Mouse (Mus musculus) cerebellum, adult 2 months (tissue): Measurements from ENCODE around the gene Mmd. TPM values are rescaled to one million over a fixed set of nuclear protein-coding genes. Genes with fewer than 3 reads are reported as not detected.

ENCODE experiments used
- DNase-seq, 2 experiments: peaks; one replicate each; pipeline ENCODE4 v3.0.0; 2021
- H3K27ac ChIP-seq: fragments of 200-500 bp; 2 replicates; pipeline ENCODE4 v1.5.1; 2012; ENCODE audit warnings: low read length, control low read depth, inconsistent platforms; ENCODE audit not compliant: insufficient read depth
- H3K27me3 ChIP-seq: fragments of 200-500 bp; 2 replicates; pipeline ENCODE4 v1.6.1; 2012; ENCODE audit warnings: inconsistent platforms, mild to moderate bottlenecking, low read length, moderate library complexity; ENCODE audit not compliant: control insufficient read depth, insufficient read depth
- H3K4me1 ChIP-seq: fragments of 200-500 bp; 2 replicates; pipeline ENCODE4 v1.6.1; 2011; ENCODE audit warnings: low read length; ENCODE audit not compliant: control insufficient read depth, insufficient read depth
- H3K4me3 ChIP-seq: fragments of 200-500 bp; replicated peaks from 2 replicates; pipeline ENCODE3; 2011; ENCODE audit warnings: mild to moderate bottlenecking, low read depth, low read length, control low read depth; ENCODE audit not compliant: insufficient read depth
- CTCF ChIP-seq: fragments of 200-500 bp; IDR thresholded peaks from 2 replicates; pipeline ENCODE4 v1.5.1; 2011; ENCODE audit warnings: low read depth, mild to moderate bottlenecking, control low read depth, low read length, moderate library complexity, borderline replicate concordance; ENCODE audit not compliant: insufficient read depth
- POLR2A ChIP-seq: fragments of 200-500 bp; IDR thresholded peaks from 2 replicates; pipeline ENCODE4 v1.6.1; 2011; ENCODE audit warnings: low read length, control low read depth, borderline replicate concordance; ENCODE audit not compliant: insufficient read depth
- WGBS: fragments of 180-500 bp; shearing (Covaris S2); methylation state at CpG from one replicate; pipeline ENCODE4 v1.1.7; 2018; 5-methylcytosine and 5-hydroxymethylcytosine counted together
- polyA plus RNA-seq: library from polyadenylated mRNA; depleted of rRNA; stranded (reverse); fragments of >200 nt; gene quantifications from 2 replicates; pipeline ENCODE4 v1.2.3, GENCODE M21; 2012

Gene Mmd
- polyA plus RNA-seq, 1 experiment = 27.3 TPM

DNA sequence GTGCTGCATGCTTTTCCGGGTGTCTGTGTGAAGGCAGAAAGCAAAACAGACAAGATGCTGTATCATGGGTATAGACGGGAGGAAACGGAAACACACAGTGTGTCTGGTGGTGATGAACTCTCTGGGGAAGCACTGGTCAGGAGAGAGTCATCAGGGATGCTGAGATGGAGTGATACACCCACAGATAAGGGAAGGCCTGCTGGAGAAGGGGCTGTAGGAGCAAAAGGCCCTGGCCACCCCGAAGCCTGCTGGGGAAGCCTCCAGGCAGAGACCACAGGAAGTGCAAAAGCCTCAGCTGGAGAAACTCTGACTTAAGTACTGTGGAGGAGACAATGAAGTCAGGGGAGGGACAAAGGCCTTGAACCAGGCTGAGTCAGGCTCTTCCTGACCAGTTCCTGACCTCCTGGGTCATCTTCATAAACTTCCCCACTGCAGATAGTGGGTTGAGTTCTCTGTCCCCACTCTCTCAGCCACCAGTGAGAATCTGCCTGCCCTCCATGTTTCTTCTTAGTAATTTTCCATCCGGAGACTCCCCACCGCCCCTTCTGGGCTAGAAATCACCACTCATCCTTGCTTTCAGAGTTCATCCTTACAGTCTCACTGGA, 37.4 kb downstream of the Mmd start:
- Histone ChIP-seq H3K27ac (no peak overlapping the region), H3K27me3 (no peaks in the 10 kb centered on the region), H3K4me3 (no peak overlapping the region), H3K4me1 (no peaks in the 10 kb centered on the region)
- TF ChIP-seq CTCF = no peak
- TF ChIP-seq POLR2A = no peak
- no peak for DNase-seq
- WGBS = 95% methylated on average over 6 of the region's 6 CpGs

DNA sequence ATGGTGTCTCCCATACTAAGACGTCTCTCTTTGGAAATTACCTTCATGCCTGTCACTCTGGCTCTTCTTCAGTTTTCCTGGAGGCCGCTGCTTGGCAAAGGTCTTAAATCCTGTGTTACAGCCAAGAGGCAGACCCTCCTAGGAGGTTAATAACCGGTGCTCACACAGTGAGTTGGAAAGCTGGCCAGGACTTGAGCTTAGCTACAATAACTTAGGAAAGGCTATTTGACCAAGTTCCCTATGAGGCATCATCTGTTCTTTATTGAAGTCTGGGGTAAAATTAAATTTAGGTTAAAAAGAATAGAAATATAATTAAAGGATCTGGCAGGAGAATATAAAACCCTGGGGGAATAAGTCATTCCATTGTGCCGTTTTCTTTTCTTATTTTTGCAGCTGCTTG, 41.9 kb downstream of the Mmd start:
- no peak for DNase-seq
- H3K27me3 ChIP-seq = no peaks in the 10 kb centered on the region
- H3K4me3 ChIP-seq = no peak overlapping the region
- 3% methylated on average over 4 of the region's 4 CpGs for WGBS
- no peaks in the 10 kb centered on the region for H3K4me1 ChIP-seq
- H3K27ac ChIP-seq = no peak overlapping the region
- TF ChIP-seq CTCF = no peak
- no peak for TF ChIP-seq POLR2A

DNA sequence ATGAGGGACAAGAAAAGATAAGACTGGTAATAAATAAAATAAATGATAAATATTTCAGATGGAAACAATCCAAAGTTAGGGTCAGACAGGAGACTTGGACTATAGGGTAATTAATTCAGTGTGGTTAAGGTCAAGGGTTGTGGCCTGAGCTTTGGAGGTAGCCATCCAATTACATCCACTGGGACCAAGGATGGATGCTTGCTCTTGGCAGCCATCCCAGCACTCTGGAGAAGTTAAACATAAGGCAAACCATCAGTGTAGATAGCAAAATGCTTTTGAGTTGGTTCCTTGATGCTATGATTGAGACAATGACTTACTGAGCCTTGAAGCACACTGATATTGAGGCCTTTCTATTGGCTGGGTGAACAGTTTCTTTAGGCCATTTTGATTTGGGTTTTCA, 43.5 kb downstream of the Mmd start:
- Histone ChIP-seq H3K4me3 (no peak overlapping the region), H3K4me1 (no peaks in the 10 kb centered on the region), H3K27me3 (no peaks in the 10 kb centered on the region), H3K27ac (no peak overlapping the region)
- no peak for DNase-seq
- TF ChIP-seq POLR2A = no peak
- TF ChIP-seq CTCF = no peak

DNA sequence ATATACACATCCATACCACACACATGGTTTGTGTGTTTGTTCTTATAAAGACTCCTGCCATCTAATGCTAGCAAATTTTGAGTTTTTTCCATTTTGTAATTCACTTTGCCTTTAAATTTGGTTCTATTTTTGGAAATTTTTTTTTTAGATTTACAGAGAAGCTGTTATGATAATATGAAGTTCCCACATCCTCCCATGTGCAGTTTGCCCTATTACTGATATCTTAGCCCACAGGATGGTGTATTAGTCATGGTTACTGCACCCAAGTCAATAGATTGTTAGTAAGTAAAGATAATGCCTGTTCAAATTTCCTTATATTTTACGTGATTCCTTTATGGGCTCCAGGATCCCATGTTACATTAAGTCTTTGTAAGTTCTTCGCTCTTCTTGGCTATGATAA, 45.4 kb downstream of the Mmd start:
- TF ChIP-seq POLR2A = no peak
- no peak for TF ChIP-seq CTCF
- H3K27me3 ChIP-seq = no peaks in the 10 kb centered on the region
- WGBS = 94% methylated on average over 2 of the region's 2 CpGs
- no peak for DNase-seq
- H3K4me3 ChIP-seq = no peak overlapping the region
- no peaks in the 10 kb centered on the region for H3K4me1 ChIP-seq
- H3K27ac ChIP-seq = no peak overlapping the region

DNA sequence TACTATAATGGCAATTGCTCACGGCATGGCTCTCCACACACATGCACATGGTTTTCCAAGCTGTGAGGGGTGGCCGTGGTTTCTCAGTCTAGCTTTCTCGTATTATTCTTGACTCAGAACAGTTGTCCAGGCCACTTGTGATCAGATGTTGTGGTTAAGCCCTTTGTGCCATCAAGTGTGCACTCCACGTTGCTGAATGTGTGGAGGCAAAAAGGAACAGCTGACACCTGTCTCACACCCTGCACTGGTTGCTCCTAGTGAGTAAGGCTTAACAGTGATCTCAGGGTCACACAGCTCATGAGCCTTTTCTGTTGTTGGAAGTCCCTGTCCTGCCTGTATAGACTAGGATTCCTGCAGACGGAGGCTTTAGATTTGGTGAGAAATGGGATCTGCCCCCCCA, 56.8 kb downstream of the Mmd start:
- Histone ChIP-seq H3K4me1 (no peaks in the 10 kb centered on the region), H3K27ac (no peak overlapping the region), H3K4me3 (no peak overlapping the region), H3K27me3 (no peaks in the 10 kb centered on the region)
- 87% methylated on average over 5 of the region's 5 CpGs for WGBS
- TF ChIP-seq POLR2A (no peak), CTCF (no peak)
- DNase-seq = no peak

DNA sequence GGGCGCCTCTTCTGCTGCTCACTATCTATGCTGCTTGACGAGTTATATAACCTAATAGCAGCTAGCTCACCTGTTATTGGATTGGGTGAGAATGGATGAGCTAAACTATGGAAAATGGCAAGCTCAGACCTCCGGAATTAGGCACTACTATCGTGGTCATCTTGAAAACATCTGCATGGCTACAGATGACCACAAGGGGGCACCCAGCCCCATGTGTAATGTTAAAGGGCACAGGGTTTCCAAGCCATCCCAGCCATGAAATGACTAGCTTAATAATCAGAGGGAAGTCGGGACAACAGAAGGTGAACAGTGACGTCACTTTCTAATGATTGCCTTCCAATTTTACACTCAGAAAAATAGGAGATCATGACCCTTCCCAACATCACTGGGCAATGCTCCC, 57.7 kb downstream of the Mmd start:
- DNase-seq = peak; percentile 45 to 52
- no peak overlapping the region for H3K27ac ChIP-seq
- H3K4me1 ChIP-seq = no peaks in the 10 kb centered on the region
- H3K4me3 ChIP-seq = no peak overlapping the region
- TF ChIP-seq POLR2A (no peak), CTCF (peak; percentile 78)
- H3K27me3 ChIP-seq = no peaks in the 10 kb centered on the region
- WGBS = 37% methylated on average over 6 of the region's 6 CpGs

DNA sequence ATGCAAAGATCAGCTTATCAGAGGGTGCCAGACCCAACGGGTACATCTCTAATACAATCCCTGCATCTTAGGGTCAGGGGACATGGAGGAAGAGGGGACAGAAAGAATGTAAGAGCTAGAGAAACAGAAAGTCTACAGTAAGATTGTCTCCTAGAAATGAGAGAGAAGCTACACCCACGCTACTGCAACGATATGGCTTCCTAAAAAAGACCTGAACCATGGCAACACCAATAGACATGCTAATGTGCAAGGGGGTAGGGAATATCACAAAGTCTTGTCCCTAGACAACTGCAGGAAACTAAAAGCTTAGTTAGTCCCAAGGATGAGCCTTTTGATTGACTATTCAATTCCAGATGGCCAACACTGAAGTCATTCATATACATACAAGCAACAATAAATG, 65.3 kb downstream of the Mmd start:
- H3K27ac ChIP-seq = no peak overlapping the region
- no peaks in the 10 kb centered on the region for H3K27me3 ChIP-seq
- no peak for DNase-seq
- TF ChIP-seq POLR2A (no peak), CTCF (no peak)
- no peak overlapping the region for H3K4me3 ChIP-seq
- no peaks in the 10 kb centered on the region for H3K4me1 ChIP-seq
- WGBS = 84% methylated on average over 3 of the region's 3 CpGs

DNA sequence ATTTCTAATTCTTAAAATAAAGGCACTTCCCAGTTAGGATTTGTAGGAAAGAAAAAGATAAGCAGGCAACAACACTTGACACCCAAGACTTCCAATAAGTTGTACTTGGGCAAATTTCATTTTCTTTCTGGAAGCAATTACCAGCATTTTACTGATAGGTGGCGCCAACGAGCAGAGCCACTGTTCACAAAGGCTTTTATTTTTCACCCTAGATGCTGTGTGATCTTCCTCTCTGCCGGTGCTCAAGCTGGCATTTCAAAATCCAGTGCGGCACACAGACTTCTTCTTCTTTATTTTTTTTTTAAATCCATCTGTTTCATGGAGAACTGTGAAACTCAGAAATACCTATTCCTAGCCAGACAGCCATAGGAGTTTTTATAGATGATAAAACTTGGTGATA, 68.2 kb downstream of the Mmd start:
- TF ChIP-seq CTCF = peak; percentile 66
- TF ChIP-seq POLR2A = no peak
- peak; percentile 49 to 58 for DNase-seq
- WGBS = 1% methylated on average over 4 of the region's 4 CpGs
- Histone ChIP-seq H3K4me3 (no peak overlapping the region), H3K27ac (no peak overlapping the region), H3K4me1 (no peaks in the 10 kb centered on the region), H3K27me3 (no peaks in the 10 kb centered on the region)

DNA sequence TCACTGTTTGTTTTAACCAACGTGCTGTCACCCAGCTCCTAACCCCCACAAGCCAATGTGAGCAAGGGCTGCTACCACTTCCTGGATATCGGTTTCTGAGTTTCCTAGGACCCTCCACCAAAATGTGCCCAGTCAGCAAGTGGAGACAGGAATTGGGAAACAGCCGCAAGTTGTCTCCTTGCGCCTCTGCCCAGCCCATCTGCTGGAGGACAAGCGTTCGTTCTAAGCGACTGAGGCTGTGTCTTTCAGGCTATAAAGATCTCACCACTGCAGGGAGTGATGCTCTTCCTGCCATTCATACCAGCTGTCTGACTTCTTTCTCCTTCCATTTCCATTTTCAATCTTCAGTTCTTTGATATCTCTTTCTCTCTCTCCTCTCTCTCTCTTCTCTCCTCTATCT, 71.7 kb downstream of the Mmd start:
- TF ChIP-seq CTCF (no peak), POLR2A (no peak)
- 67% methylated on average over 7 of the region's 7 CpGs for WGBS
- Histone ChIP-seq H3K27me3 (no peaks in the 10 kb centered on the region), H3K4me3 (no peak overlapping the region), H3K4me1 (no peaks in the 10 kb centered on the region), H3K27ac (no peak overlapping the region)
- DNase-seq = no peak
